Mouse (Mus musculus): Measurements from ENCODE around the gene U2surp.
A peak's percentile ranks its signal among the peaks of the same experiment; 100 is the strongest.

DNA sequence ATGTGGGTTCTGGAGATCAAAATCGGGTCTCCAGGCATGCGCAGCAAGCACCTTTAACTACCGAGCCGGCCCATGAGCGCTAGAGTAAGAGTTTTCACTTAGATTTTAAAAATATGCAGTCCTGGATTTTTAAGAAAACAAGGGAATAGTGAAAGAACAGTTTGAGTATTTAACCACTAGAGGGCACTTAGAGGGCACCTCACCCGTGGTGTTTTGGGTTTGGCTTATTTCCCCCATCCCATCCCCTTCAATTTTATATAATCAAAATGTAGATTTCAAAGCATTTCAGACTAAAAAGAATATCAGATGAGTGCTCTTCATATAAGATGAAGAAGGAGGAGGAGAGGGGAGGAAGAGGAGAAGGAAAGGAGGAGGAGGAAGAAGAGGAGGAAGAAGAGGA lies 22.0 kb upstream of the U2surp start:
- TF ChIP-seq EP300 (IDR thresholded peaks at IDR 0.05; ENCODE audit: insufficient read depth, low read depth, low read length) (no peak), CTCF (IDR thresholded peaks at IDR 0.05) (peak; percentile 72)
